Comparison of ENCODE assay signal across 9 mouse cellular contexts in genomic region chr11:61409051-61409450, GRCm38 (mm10). TPM values are rescaled to one million over a fixed set of nuclear protein-coding genes. Genes with fewer than 3 reads are reported as not detected.
DNase-seq lines count a peak whose midpoint lies in the region; ATAC-seq and TF ChIP-seq lines count a peak whose summit lies in the region.
"Had no signal": no experiment of that assay in that cellular context is flagged by ENCODE, and none has a peak within 500 bp of the region (broad histone marks: within the 10 kb centered on the region; RNA-seq: fewer than 3 reads in every experiment).

No protein-coding gene starts in this region.

- H3K4me2 ChIP-seq in hindbrain, embryonic 12.5 days (replicated peaks): peak overlapping the region; percentile 48
- H3K4me2 ChIP-seq in liver, embryonic 16.5 days (ENCODE audit: low read depth, low read length): peak overlapping the region; percentile 70
- H3K4me2 ChIP-seq in stomach, embryonic 16.5 days (ENCODE audit: low read depth, low read length): peak overlapping the region; percentile 54

- 13% methylated on average over 3 of the region's 3 CpGs for WGBS in hindbrain, embryonic 12.5 days
- 16% methylated on average over 3 of the region's 3 CpGs for WGBS in liver, embryonic 16.5 days (ENCODE audit: insufficient replicate concordance)
- WGBS in stomach, embryonic 16.5 days: 21% methylated on average over 3 of the region's 3 CpGs

- H3K4me3 ChIP-seq in cortical plate, adult 2 months (ENCODE audit: insufficient read depth, low read length): peak overlapping the region; percentile 80; the same call in 1 of the 2 replicates
- peak overlapping the region; percentile 60 for H3K4me3 ChIP-seq in hindbrain, embryonic 12.5 days
- H3K4me3 ChIP-seq in liver, embryonic 16.5 days (ENCODE audit: low read depth, low read length): peak overlapping the region; percentile 76
- peak overlapping the region; percentile 83; the same call in 1 of the 2 replicates for H3K4me3 ChIP-seq in stomach, embryonic 16.5 days (replicated peaks; ENCODE audit: low read length)

- ATAC-seq in hindbrain, embryonic 12.5 days (ENCODE audit: low FRiP score): no peak
- ATAC-seq in liver, embryonic 16.5 days (ENCODE audit: low read depth): no peak
- no peak for ATAC-seq in stomach, embryonic 16.5 days (ENCODE audit: insufficient read depth, low FRiP score)

- TF ChIP-seq POLR2A in cortical plate, adult 2 months (IDR thresholded peaks at IDR 0.05; ENCODE audit: extremely low read depth, insufficient read depth, low read length): no peak

- no peak for TF ChIP-seq CTCF in cortical plate, adult 2 months (IDR thresholded peaks at IDR 0.05; ENCODE audit: extremely low read depth, insufficient read depth, low read length)

- no peaks in the 10 kb centered on the region for H3K4me1 ChIP-seq in cortical plate, adult 2 months (ENCODE audit: control insufficient read depth, insufficient read depth, low read length)
- H3K4me1 ChIP-seq in hindbrain, embryonic 12.5 days: no peaks in the 10 kb centered on the region
- H3K4me1 ChIP-seq in liver, embryonic 16.5 days (ENCODE audit: control insufficient read depth, low read depth, low read length): no peaks in the 10 kb centered on the region; the same call in 1 of the 2 replicates
- H3K4me1 ChIP-seq in stomach, embryonic 16.5 days (ENCODE audit: control insufficient read depth, insufficient read depth, low read length): no peaks in the 10 kb centered on the region

- H3K27ac ChIP-seq in cortical plate, adult 2 months (ENCODE audit: insufficient read depth, low read length): no peak overlapping the region
- peak overlapping the region; percentile 97; the same call in 1 of the 2 replicates for H3K27ac ChIP-seq in hindbrain, embryonic 12.5 days
- no peak overlapping the region for H3K27ac ChIP-seq in liver, embryonic 16.5 days (ENCODE audit: low read length)
- H3K27ac ChIP-seq in stomach, embryonic 16.5 days (ENCODE audit: low read length): no peak overlapping the region

- 0 out of 2 replicates have a peak, but pooled peaks cover 2% of the 10 kb centered on the region for H3K27me3 ChIP-seq in hindbrain, embryonic 12.5 days
- H3K27me3 ChIP-seq in liver, embryonic 16.5 days (ENCODE audit: control insufficient read depth, insufficient read depth, low read depth, low read length): peaks cover 5% of the 10 kb centered on the region; the same call in 1 of the 2 replicates
- no peaks in the 10 kb centered on the region for H3K27me3 ChIP-seq in stomach, embryonic 16.5 days (ENCODE audit: control insufficient read depth, insufficient read depth, low read length)

- DNase-seq in cerebellum, adult 8-10 months: peak; percentile 29
- no peak for DNase-seq in cerebellum, postnatal 4 days (ENCODE audit: low spot score in 2 of 2)
- no peak for DNase-seq in frontal cortex, postnatal 25 days (ENCODE audit: low spot score in 2 of 2)
- no peak for DNase-seq in urinary bladder, adult 18-20 months (ENCODE audit: low spot score in 2 of 2)

- H3K36me3 ChIP-seq in hindbrain, embryonic 12.5 days: no peaks in the 10 kb centered on the region
- no peaks in the 10 kb centered on the region for H3K36me3 ChIP-seq in liver, embryonic 16.5 days (ENCODE audit: control insufficient read depth, insufficient read depth)
- H3K36me3 ChIP-seq in stomach, embryonic 16.5 days (ENCODE audit: control insufficient read depth, insufficient read depth, low read length): no peaks in the 10 kb centered on the region

- H3K9ac ChIP-seq in hindbrain, embryonic 12.5 days: peak overlapping the region; percentile 67; the same call in 1 of the 2 replicates
- H3K9ac ChIP-seq in liver, embryonic 16.5 days (ENCODE audit: low read depth, low read length): no peak overlapping the region
- no peak overlapping the region for H3K9ac ChIP-seq in stomach, embryonic 16.5 days (ENCODE audit: low read length)

- H3K9me3 ChIP-seq in hindbrain, embryonic 12.5 days (replicated peaks): no peaks in the 10 kb centered on the region
- no peaks in the 10 kb centered on the region for H3K9me3 ChIP-seq in liver, embryonic 16.5 days (replicated peaks; ENCODE audit: control insufficient read depth, low read length)
- H3K9me3 ChIP-seq in stomach, embryonic 16.5 days (replicated peaks; ENCODE audit: control insufficient read depth, low read length): no peaks in the 10 kb centered on the region

RNA-seq across cellular contexts. Expression of gene Slc47a1, which starts 30.9 kb away (rescaled TPM):
- 3.8 and 6.4 TPM in 2 replicates for polyA plus RNA-seq in cortical plate, adult 2 months (2012; rRNA removed)
- 0.10 and 0.20 TPM in 2 replicates for polyA plus RNA-seq in hindbrain, embryonic 12.5 days (2016; fragmentation: Nextera tagmentation; extraction: Ambion mirVana)
- polyA plus RNA-seq in liver, embryonic 16.5 days (2015; fragmentation: Nextera tagmentation; extraction: Ambion mirVana): 20.0 and 23.6 TPM in 2 replicates
- 2.2 and 3.8 TPM in 2 replicates for polyA plus RNA-seq in stomach, embryonic 16.5 days (2015; fragmentation: Nextera tagmentation; extraction: Ambion mirVana)

RNA-seq across cellular contexts. Expression of gene Rnf112, which starts 44.9 kb away (rescaled TPM):
- polyA plus RNA-seq in cortical plate, adult 2 months (2012; rRNA removed): 453 and 528 TPM in 2 replicates
- polyA plus RNA-seq in hindbrain, embryonic 12.5 days (2016; fragmentation: Nextera tagmentation; extraction: Ambion mirVana): 5.1 and 7.3 TPM in 2 replicates
- 0.07 TPM in 2 replicates for polyA plus RNA-seq in liver, embryonic 16.5 days (2015; fragmentation: Nextera tagmentation; extraction: Ambion mirVana)
- 2.2 and 2.4 TPM in 2 replicates for polyA plus RNA-seq in stomach, embryonic 16.5 days (2015; fragmentation: Nextera tagmentation; extraction: Ambion mirVana)
- polyA plus RNA-seq: spleen, adult 2 months had no signal

Comparison
In these comparisons a context has a peak if more than half of its experiments do, and no peak if none do; other contexts are left out.
1. RNA of gene Rnf112, which starts 44.9 kb away (polyA plus RNA-seq): 453 to 528 TPM in cortical plate, adult 2 months; 5.1 to 7.3 TPM in hindbrain, embryonic 12.5 days, 2.2 to 2.4 TPM in stomach, embryonic 16.5 days and 0.07 TPM in liver, embryonic 16.5 days; every median in the first group is over 10 times any median in the second.
2. Peak in every context shown above with its lines, with median percentiles within 50 percentile points of each other: H3K4me3 ChIP-seq and H3K4me2 ChIP-seq.